Mouse (Mus musculus): ENCODE measurements at regions not wholly inside any gene's neighbourhood (a gene's known extent, or its start where the extent isn't known, plus 50 kb on each side); places are given as distances from the start of the nearest gene placed in this dataset.

DNA sequence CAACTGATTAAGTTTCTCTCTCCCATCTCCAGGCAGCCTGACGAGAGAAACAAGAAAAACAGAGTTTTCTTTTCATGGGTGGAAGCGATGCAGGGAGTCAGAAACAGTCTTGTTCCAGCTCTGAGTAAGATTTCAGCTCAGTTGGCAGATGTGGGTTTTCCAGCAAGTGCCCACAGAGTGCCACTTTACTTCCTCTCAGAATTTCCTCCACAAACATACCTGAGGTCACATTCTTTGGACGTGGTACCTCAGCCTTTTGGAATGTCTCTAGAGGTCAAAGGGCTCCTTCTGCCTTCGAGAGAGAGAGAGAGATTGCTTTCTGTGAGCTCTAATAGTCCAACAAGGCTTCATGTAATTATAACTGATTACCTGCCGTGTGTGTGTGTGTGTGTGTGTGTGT, 172.0 kb downstream of the Bcl2l11 start:
- in situ Hi-C loops (cut with MboI; ENCODE audit: low pct_unique_long_range_greater_than_20kb) = no loop called here
- DNase-seq (ENCODE audit: low read depth, low spot score) (no peak), ATAC-seq (peak; percentile 44)
- TF ChIP-seq CTCF (IDR thresholded peaks at IDR 0.05) = no peak
- no peaks in the 10 kb centered on the region for H3K27me3 ChIP-seq
- ChIA-PET POLR2A (interaction anchor here (0.8 kb wide), 1 partner anchor 9 kb away, joined by 3 read pairs; no protein-coding TSS in a partner anchor), CTCF (no interaction called here)

DNA sequence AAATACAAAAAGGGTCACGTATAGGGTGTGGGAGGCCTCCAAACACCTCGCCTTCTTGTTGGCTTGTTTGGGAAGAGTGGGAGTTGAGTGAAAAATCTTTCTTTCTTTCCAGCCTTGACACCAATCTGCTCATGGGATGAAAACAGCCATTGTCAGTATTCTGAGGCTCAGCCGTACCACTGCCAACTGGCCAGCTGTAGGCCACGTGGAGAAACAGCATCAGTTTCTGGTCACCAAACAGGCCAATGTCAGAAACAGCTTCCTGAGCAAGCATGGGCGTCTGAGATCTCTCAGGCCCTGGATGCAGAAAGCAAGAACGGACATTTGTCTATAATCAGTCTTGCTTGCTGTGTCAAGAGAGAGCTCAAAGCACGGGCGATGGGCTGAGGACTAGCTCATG, 173.2 kb downstream of the Bcl2l11 start:
- CTCF ChIA-PET = no interaction called here
- in situ Hi-C loops (cut with MboI; ENCODE audit: low pct_unique_long_range_greater_than_20kb) = no loop called here
- ATAC-seq (no peak), DNase-seq (ENCODE audit: low read depth, low spot score) (no peak)
- TF ChIP-seq CTCF (IDR thresholded peaks at IDR 0.05) = no peak
- POLR2A ChIA-PET = no interaction called here
- H3K27me3 ChIP-seq = no peaks in the 10 kb centered on the region

DNA sequence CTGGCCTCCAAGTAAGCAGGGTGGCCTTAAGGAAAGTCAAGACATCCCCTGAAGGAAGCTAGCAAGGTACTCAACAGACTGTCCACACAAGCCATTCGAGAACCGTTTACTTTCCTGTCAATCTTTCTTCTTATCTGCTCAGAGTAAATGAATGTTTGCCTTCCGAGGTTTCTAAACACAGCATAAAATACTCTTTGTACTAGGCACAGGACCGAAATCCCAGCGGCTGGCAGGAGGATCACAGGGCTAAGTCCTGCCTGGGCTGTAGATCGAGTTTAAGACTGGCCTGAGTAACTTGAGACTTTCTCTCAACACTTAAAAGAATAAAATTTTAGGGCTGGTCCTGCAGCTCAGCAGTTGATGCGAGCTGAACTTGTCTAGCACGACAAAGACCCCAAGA, 175.9 kb downstream of the Bcl2l11 start:
- no peak for TF ChIP-seq CTCF (IDR thresholded peaks at IDR 0.05)
- no peaks in the 10 kb centered on the region for H3K27me3 ChIP-seq
- ChIA-PET POLR2A (no interaction called here), CTCF (no interaction called here)
- DNase-seq (ENCODE audit: low read depth, low spot score) (no peak), ATAC-seq (no peak)
- in situ Hi-C loops (cut with MboI; ENCODE audit: low pct_unique_long_range_greater_than_20kb) = no loop called here

DNA sequence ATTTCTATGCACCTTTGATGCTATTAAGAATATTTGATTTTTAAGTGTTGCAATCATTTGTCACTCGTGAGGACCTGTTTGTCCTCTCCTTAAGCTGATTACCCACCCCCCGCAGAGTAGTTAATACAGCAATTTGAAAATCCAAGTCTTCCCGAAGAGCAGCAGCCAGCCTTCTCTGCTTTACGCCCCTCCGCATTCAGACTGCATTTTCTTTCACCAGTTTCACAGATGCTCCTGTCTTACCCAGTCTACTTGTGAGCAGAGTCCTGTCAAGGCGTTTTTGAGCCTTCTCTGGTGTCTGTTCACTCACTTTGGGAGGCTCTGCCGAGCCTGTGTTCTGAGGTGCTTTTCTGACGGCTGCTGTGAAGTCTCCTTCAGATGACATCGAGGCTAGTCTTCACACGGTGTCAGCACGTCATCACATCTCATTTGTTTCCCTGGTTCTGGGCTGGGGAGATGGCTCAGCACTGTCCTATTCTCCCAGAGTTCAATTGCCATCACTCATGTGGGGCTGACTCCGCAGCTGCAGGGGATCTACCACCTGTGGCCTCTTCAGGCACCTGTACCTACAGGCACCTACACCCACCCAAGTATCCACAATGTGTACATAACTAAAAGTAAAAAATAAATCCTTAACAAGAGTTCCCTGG, 178.3 kb downstream of the Bcl2l11 start:
- in situ Hi-C loops (cut with MboI; ENCODE audit: low pct_unique_long_range_greater_than_20kb) = no loop called here

DNA sequence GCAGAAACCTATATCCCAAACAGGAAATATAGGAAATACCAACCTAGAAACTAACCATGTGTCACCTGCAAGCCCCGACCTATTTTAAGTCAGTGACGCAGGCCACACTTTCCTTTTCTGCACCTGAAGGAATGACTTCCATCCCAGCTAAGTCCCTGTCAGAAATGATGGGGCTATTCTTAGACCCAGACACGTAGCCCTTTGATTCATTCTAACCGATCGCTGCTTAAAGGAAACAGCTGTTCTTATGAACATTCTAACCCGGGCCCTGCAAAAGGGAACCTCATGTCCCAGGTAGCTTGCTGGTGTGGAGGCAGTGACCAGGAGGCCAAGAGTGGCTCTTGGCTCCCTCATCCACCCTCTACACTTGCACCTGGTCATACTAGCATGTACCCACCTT, 180.9 kb downstream of the Bcl2l11 start:
- in situ Hi-C loops (cut with MboI; ENCODE audit: low pct_unique_long_range_greater_than_20kb) = no loop called here

More for the DNA sequence above, 178.3 kb downstream of the Bcl2l11 start:
- no peak for TF ChIP-seq CTCF (IDR thresholded peaks at IDR 0.05)
- no peak for ATAC-seq
- POLR2A ChIA-PET = no interaction called here
- CTCF ChIA-PET = no interaction called here
- no peaks in the 10 kb centered on the region for H3K27me3 ChIP-seq
- no peak for DNase-seq (ENCODE audit: low read depth, low spot score)

DNA sequence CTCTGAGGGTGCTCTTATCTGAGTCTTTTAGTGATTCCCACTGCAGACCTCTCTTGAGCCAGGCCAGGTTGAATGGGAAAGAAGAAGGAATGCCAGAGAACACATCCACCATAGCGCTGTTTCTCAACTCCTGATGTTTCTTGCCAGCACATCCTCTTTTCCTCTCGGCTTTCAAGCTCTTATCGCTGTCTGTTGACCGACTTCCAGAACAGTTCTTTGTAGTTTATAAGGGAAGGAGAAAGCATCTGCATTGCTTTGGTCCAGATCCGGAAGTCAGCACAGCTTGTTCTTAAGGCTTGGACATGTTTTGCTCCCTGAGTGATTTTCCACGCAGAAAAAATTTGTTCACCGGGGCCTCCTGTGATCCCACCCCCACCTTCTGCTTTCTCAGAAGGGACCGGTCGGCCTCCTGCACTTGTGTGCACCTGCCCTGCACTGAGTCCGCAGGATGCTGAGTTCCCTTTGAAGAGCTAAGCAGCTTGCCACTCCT, 183.7 kb downstream of the Bcl2l11 start:
- H3K27me3 ChIP-seq = no peaks in the 10 kb centered on the region
- no peak for TF ChIP-seq CTCF (IDR thresholded peaks at IDR 0.05)
- POLR2A ChIA-PET = interaction anchor here (1.0 kb wide), 1 partner anchor 86 kb away, joined by 3 read pairs; no protein-coding TSS in a partner anchor
- ATAC-seq (no peak), DNase-seq (ENCODE audit: low read depth, low spot score) (no peak)
- in situ Hi-C loops (cut with MboI; ENCODE audit: low pct_unique_long_range_greater_than_20kb) = no loop called here
- CTCF ChIA-PET = no interaction called here

More for the DNA sequence above, 180.9 kb downstream of the Bcl2l11 start:
- H3K27me3 ChIP-seq = no peaks in the 10 kb centered on the region
- TF ChIP-seq CTCF (IDR thresholded peaks at IDR 0.05) = no peak
- ATAC-seq (no peak), DNase-seq (ENCODE audit: low read depth, low spot score) (no peak)
- ChIA-PET CTCF (no interaction called here), POLR2A (interaction anchor here (0.7 to 0.8 kb wide), 2 partner anchors 9 to 126 kb away, joined by 3 read pairs; no protein-coding TSS in a partner anchor)

DNA sequence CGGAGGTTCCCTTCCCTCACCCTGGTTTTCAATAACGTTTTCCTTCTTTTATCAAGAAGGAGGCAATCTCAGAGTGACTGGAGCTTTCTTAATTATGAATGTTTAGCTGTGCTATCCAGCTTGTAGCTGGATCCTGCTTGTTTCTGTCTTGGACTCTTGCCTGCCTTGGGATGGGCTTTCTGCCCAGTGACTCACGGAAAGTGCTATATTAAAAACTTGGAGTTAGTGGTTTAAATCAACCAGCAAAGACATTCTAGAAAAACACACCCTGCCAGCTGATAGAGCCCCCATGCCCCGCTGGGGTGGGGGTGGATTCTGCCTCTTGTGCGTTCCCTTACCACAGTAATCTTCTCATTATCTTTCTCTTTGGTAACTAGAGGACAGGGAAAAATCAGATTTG, 184.2 kb downstream of the Bcl2l11 start:
- TF ChIP-seq CTCF (IDR thresholded peaks at IDR 0.05) = no peak
- ATAC-seq = peak; percentile 21
- in situ Hi-C loops (cut with MboI; ENCODE audit: low pct_unique_long_range_greater_than_20kb) = no loop called here

DNA sequence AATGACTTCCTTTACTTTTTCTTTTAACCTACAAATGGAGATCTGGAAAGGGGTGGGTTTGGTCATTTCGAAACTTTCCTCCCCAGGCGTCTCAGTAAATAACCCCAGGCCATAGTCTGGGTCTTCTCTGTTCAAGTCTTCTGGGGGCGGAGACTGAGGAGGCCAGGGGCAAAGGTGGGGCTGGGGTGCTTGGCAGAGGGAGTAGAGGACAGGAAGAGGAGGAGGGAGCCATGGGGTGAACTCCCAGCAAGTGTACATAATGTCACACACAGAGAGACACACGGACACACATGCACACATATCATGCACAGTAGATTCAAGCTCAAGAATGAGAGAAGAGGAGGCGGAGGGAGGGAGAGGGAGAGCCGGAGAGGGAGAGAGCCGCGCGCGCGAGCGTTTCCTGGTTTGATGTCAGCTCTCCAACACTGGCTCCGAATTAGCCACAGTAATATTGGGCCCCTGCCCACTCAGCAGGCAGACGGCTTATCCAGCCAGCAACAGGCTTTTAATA, 186.3 kb downstream of the Bcl2l11 start:
- H3K27me3 ChIP-seq = no peaks in the 10 kb centered on the region
- no peak for TF ChIP-seq CTCF (IDR thresholded peaks at IDR 0.05)
- ChIA-PET POLR2A (no interaction called here), CTCF (interaction anchor here (1.5 kb wide), 1 partner anchor 10 kb away, joined by 5 read pairs; no protein-coding TSS in a partner anchor)
- DNase-seq (ENCODE audit: low read depth, low spot score) (no peak), ATAC-seq (no peak)
- in situ Hi-C loops (cut with MboI; ENCODE audit: low pct_unique_long_range_greater_than_20kb) = no loop called here

More for the DNA sequence above, 184.2 kb downstream of the Bcl2l11 start:
- ChIA-PET CTCF (no interaction called here), POLR2A (interaction anchor here (1.0 kb wide), 1 partner anchor 86 kb away, joined by 3 read pairs; no protein-coding TSS in a partner anchor)
- no peak for DNase-seq (ENCODE audit: low read depth, low spot score)
- H3K27me3 ChIP-seq = no peaks in the 10 kb centered on the region

DNA sequence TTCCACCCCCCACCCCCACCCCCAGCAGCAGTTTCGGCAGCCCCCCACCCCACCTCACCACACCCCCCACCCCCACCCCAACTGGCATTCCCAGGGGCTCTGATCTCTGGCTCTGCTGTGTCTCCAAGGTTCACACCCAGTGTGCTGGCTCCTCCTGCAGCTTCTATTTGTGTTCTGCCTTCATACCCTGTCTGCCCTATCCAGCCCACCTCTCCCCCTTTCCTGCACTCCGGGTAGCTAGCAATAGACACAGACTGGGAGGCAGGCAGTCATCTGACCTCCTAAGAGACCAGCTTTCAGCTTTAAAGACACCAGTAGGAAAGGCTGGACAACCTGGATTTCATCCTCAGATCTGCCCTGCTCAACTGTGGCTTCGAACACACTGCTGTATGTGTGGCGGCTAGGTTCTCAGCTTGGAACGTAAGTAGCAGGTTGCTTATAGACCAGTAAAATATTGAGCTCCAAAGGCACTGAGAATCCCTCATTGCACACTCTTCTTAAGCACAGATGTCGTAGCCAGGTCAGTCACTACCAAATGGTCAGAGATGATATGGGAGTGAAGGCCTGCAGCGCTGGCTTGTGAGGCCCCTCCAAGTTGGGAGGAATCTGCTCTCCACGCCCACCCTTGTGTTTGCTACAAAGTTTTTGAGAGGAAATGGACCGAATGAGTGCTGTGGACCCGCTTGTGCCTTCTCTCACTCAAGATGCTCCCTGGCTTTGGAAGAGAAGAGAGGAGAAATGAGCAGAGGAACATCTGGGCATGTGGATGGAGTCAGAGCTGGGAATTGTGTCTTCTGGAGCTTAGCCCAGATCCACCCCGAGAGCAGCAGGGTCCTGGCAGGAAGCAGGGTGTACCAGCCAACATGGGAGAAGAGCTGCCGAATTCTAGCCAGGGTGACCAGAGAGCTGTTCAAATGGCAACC, 187.1 kb downstream of the Bcl2l11 start:
- POLR2A ChIA-PET = interaction anchor here (0.6 kb wide), 1 partner anchor 11 kb away, joined by 3 read pairs; no protein-coding TSS in a partner anchor
- no peaks in the 10 kb centered on the region for H3K27me3 ChIP-seq
- ATAC-seq (no peak), DNase-seq (ENCODE audit: low read depth, low spot score) (no peak)
- CTCF ChIA-PET = interaction anchor here (1.5 kb wide), 1 partner anchor 9 kb away, joined by 5 read pairs; no protein-coding TSS in a partner anchor
- TF ChIP-seq CTCF (IDR thresholded peaks at IDR 0.05) = no peak
- in situ Hi-C loops (cut with MboI; ENCODE audit: low pct_unique_long_range_greater_than_20kb) = no loop called here

DNA sequence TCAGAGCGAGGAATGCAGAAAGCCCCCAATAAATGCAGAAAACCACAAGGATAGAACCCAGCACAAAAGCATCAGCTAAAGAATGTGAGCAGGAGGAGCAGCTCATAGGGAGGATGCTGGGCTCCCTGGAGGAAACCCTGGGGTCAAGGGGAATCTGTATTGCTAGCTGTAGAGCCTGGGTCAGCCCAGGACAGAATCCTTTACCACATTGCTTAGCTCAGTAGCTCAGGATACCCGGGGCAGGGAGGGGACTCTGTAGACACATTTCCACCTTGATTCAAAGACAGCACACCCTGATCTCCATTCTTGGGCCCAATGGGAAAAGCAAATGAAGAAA, 187.7 kb downstream of the Bcl2l11 start:
- no peaks in the 10 kb centered on the region for H3K27me3 ChIP-seq
- in situ Hi-C loops (cut with MboI; ENCODE audit: low pct_unique_long_range_greater_than_20kb) = no loop called here
- DNase-seq (ENCODE audit: low read depth, low spot score) = no peak
- TF ChIP-seq CTCF (IDR thresholded peaks at IDR 0.05) = no peak
- ChIA-PET CTCF (interaction anchor here (1.5 kb wide), 1 partner anchor 8 kb away, joined by 5 read pairs; no protein-coding TSS in a partner anchor), POLR2A (interaction anchor here (0.6 kb wide), 1 partner anchor 10 kb away, joined by 3 read pairs; no protein-coding TSS in a partner anchor)
- ATAC-seq = no peak
